ENCODE assay signal across 23 mouse cellular contexts in the genomic region with DNA sequence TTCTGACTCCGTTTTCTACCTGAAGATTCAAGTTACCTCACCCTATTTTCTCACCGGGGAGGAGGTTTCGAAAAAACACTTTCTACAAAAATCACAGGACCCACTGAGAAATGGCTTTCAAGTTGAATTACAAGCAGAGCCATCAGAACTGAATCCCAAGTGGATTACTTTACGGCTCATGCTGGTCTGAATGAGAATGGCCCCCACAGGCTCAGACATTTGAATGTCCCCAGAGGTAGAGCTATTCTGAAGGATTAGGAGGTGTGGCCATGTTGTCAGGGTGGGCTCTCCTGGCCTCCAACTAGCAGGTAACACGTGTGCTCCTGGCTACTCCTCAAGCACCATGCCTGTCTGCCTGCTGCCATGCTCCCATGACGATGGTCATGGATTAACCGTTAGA.
DNase-seq lines count a peak whose midpoint lies in the region; ATAC-seq lines count a peak whose summit lies in the region.
"Had no signal": no experiment of that assay in that cellular context is flagged by ENCODE, and none has a peak within 500 bp of the region (broad histone marks: within the 10 kb centered on the region; RNA-seq: fewer than 3 reads in every experiment).

No protein-coding gene starts in this region.

- H3K27me3 ChIP-seq in midbrain, embryonic 11.5 days (ENCODE audit: control insufficient read depth, insufficient read depth, low read length) = no peaks in the 10 kb centered on the region
- no peaks in the 10 kb centered on the region for H3K27me3 ChIP-seq in midbrain, embryonic 14.5 days (ENCODE audit: control insufficient read depth, insufficient read depth, low read length)
- H3K27me3 ChIP-seq: embryonic facial prominence, embryonic 12.5 days; forebrain, embryonic 13.5 days; forebrain, embryonic 15.5 days; Patski had no signal

- no peak overlapping the region for H3K27ac ChIP-seq in midbrain, embryonic 11.5 days (ENCODE audit: low read depth, low read length)
- H3K27ac ChIP-seq in midbrain, embryonic 14.5 days (replicated peaks; ENCODE audit: low read depth, low read length) = no peak overlapping the region
- H3K27ac ChIP-seq: embryonic facial prominence, embryonic 10.5 days; embryonic facial prominence, embryonic 12.5 days; forebrain, embryonic 13.5 days; forebrain, embryonic 15.5 days had no signal

- ATAC-seq in midbrain, embryonic 11.5 days (ENCODE audit: low FRiP score) = no peak
- ATAC-seq in midbrain, embryonic 14.5 days (ENCODE audit: low FRiP score, low TSS enrichment) = no peak
- ATAC-seq: activated CD4-positive, CD25-positive, alpha-beta regulatory T cell, adult 4 months; forebrain, embryonic 13.5 days; forebrain, embryonic 15.5 days; forebrain, postnatal 0 days; Patski had no signal

- DNase-seq in midbrain, embryonic 11.5 days (ENCODE audit: low spot score, missing footprints) = peak; percentile 44
- DNase-seq in midbrain, embryonic 14.5 days = no peak
- peak; percentile 57 for DNase-seq in ES-CJ7 (ENCODE audit: low read depth, low spot score)
- peak; percentile 91 for DNase-seq in R1 (ENCODE audit: low read depth, low spot score)
- DNase-seq in adrenal gland, adult (ENCODE audit: inconsistent age in 2 of 2, low spot score in 1 of 2) = no peak
- DNase-seq in embryo, embryonic 10.5 days (ENCODE audit: low spot score) = no peak
- DNase-seq: adrenal gland, adult 2 months; adrenal gland, postnatal 10 days; adrenal gland, postnatal 25 days; cerebellum, adult 11 months; cerebellum, adult 18-20 months; cerebellum, adult 8-10 months; cerebellum, adult 9-11 months; cerebellum, postnatal 14 days; cerebellum, postnatal 36 days; forebrain, postnatal 0 days had no signal

- WGBS in midbrain, embryonic 11.5 days = 83% methylated on average over 7 of the region's 7 CpGs
- 76% methylated on average over 7 of the region's 7 CpGs for WGBS in midbrain, embryonic 14.5 days

- H3K9me3 ChIP-seq in midbrain, embryonic 11.5 days (ENCODE audit: control insufficient read depth, low read length) = no peaks in the 10 kb centered on the region
- no peaks in the 10 kb centered on the region for H3K9me3 ChIP-seq in midbrain, embryonic 14.5 days (ENCODE audit: control insufficient read depth, low read length)
- H3K9me3 ChIP-seq: embryonic facial prominence, embryonic 10.5 days; embryonic facial prominence, embryonic 12.5 days; forebrain, embryonic 13.5 days; forebrain, embryonic 15.5 days; G1E had no signal

- no peak overlapping the region for H3K4me2 ChIP-seq in midbrain, embryonic 11.5 days
- H3K4me2 ChIP-seq in midbrain, embryonic 14.5 days (ENCODE audit: low read length) = no peak overlapping the region
- H3K4me2 ChIP-seq: embryonic facial prominence, embryonic 12.5 days; forebrain, embryonic 13.5 days; forebrain, embryonic 15.5 days had no signal

- H3K4me3 ChIP-seq in midbrain, embryonic 11.5 days (ENCODE audit: low read depth, low read length) = no peak overlapping the region
- no peak overlapping the region for H3K4me3 ChIP-seq in midbrain, embryonic 14.5 days (replicated peaks; ENCODE audit: low read depth, low read length)
- H3K4me3 ChIP-seq: embryonic facial prominence, embryonic 10.5 days; embryonic facial prominence, embryonic 12.5 days; forebrain, embryonic 13.5 days; forebrain, embryonic 15.5 days had no signal

- H3K4me1 ChIP-seq in midbrain, embryonic 11.5 days (ENCODE audit: control insufficient read depth, insufficient read depth, low read length) = no peaks in the 10 kb centered on the region
- H3K4me1 ChIP-seq in midbrain, embryonic 14.5 days (ENCODE audit: control insufficient read depth, insufficient read depth, low read length) = no peaks in the 10 kb centered on the region

- no peak overlapping the region for H3K9ac ChIP-seq in midbrain, embryonic 11.5 days (ENCODE audit: low read length)
- H3K9ac ChIP-seq in midbrain, embryonic 14.5 days (replicated peaks; ENCODE audit: low read length) = no peak overlapping the region
- H3K9ac ChIP-seq: embryonic facial prominence, embryonic 12.5 days; forebrain, embryonic 13.5 days; forebrain, embryonic 15.5 days; forebrain, postnatal 0 days had no signal

- H3K36me3 ChIP-seq in midbrain, embryonic 11.5 days (ENCODE audit: control insufficient read depth, insufficient read depth, low read length) = peaks cover 12% of the 10 kb centered on the region
- H3K36me3 ChIP-seq in midbrain, embryonic 14.5 days (ENCODE audit: control insufficient read depth, insufficient read depth, low read length) = peaks cover 52% of the 10 kb centered on the region

Comparison
In these comparisons a context has a peak if more than half of its experiments do, and no peak if none do; other contexts are left out.
1. DNase-seq: peak in midbrain, embryonic 11.5 days (single experiment), ES-CJ7 (single experiment) and R1 (single experiment); none in midbrain, embryonic 14.5 days (single experiment), adrenal gland, adult (0 of 2) and embryo, embryonic 10.5 days (single experiment).